In the genomic region with DNA sequence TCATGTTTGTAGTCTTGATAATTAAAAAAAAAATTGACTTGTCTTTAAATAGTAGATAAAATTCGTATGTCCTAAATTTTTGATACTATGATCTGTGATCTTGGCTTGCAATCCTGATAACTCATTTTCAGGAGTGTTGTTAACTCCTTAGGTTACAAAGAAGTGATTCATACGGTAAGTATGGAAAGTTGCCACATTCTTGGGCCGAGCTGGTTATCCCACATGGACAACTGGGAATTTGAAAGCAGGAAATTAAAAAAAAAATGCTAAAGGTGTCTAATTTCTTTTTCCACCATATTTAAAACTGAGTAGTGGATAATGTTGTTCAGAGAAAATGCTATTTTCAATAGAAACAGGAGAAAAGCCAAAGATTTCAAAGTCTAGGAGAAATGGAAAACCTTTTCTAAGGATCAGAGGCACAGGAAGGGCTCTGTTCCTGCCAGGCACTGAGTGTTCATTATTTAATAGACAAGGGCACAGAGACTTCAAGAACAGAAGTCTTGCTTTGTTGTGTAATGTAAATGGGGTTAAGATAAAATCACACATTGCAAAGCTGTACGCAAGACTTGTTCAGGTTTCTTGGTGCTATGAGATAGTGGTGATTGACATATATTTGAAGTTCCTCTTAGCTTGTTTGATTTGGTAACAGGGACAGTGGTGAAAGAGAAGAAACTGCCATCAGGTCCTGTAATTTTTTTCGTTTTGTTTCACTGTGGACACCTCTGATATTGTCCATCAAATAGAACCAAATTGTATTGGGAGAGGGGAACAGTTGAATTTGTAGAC, we compare ENCODE assay signal across 13 mouse cellular contexts.
"Had no signal": no experiment of that assay in that cellular context is flagged by ENCODE, and none has a peak within 500 bp of the region (broad histone marks: within the 10 kb centered on the region; RNA-seq: fewer than 3 reads in every experiment).

No protein-coding gene starts in this region.

- H3K27ac ChIP-seq: kidney, postnatal 0 days; liver, embryonic 15.5 days; neural tube, embryonic 13.5 days had no signal

- H3K9me3 ChIP-seq: liver, embryonic 15.5 days; neural tube, embryonic 13.5 days had no signal

- H3K4me2 ChIP-seq: liver, embryonic 11.5 days; liver, embryonic 15.5 days; lung, embryonic 14.5 days; neural tube, embryonic 13.5 days had no signal

- ATAC-seq: intestine, postnatal 0 days had no signal

- H3K4me1 ChIP-seq: liver, embryonic 15.5 days; neural tube, embryonic 13.5 days had no signal

- DNase-seq: kidney, adult 9 months; lung, embryonic 14.5 days; lung, postnatal 10 days; lung, postnatal 4 days; midbrain, embryonic 14.5 days; retina, postnatal 1 day; right cerebral cortex, postnatal 14 days; thymus, postnatal 36 days had no signal

- H3K4me3 ChIP-seq: liver, embryonic 15.5 days; neural tube, embryonic 13.5 days had no signal

- H3K27me3 ChIP-seq: liver, embryonic 15.5 days; neural tube, embryonic 13.5 days had no signal

- H3K36me3 ChIP-seq: liver, embryonic 15.5 days; neural tube, embryonic 13.5 days had no signal

- H3K9ac ChIP-seq: liver, embryonic 15.5 days; lung, embryonic 14.5 days; neural tube, embryonic 13.5 days had no signal
